8 mouse cellular contexts compared by ENCODE assay signal in genomic region chr6:88784691-88785173, GRCm38 (mm10). TPM values are rescaled to one million over a fixed set of nuclear protein-coding genes. Genes with fewer than 3 reads are reported as not detected.
A peak's percentile ranks its signal among the peaks of the same experiment; 100 is the strongest.
DNase-seq lines count a peak whose midpoint lies in the region; ATAC-seq lines count a peak whose summit lies in the region.

No protein-coding gene starts in this region.

- H3K9ac ChIP-seq in kidney, embryonic 14.5 days (ENCODE audit: low read depth, low read length), result no peak overlapping the region
- peak overlapping the region; percentile 17; the same call in 1 of the 2 replicates for H3K9ac ChIP-seq in heart, embryonic 15.5 days
- no peak overlapping the region for H3K9ac ChIP-seq in liver, embryonic 13.5 days

- H3K4me1 ChIP-seq in kidney, embryonic 14.5 days (ENCODE audit: control insufficient read depth, insufficient read depth, low read length), result peaks cover 40% of the 10 kb centered on the region
- peaks cover 55% of the 10 kb centered on the region for H3K4me1 ChIP-seq in heart, embryonic 15.5 days (replicated peaks)
- H3K4me1 ChIP-seq in liver, embryonic 13.5 days (replicated peaks), result peaks cover 95% of the 10 kb centered on the region

- peak; percentile 68 for ATAC-seq in kidney, embryonic 14.5 days (ENCODE audit: low FRiP score, low TSS enrichment)
- ATAC-seq in heart, embryonic 15.5 days (replicated peaks; ENCODE audit: insufficient number of reproducible peaks, insufficient read depth, low FRiP score, low read depth), result peak; percentile 28
- ATAC-seq in liver, embryonic 13.5 days (ENCODE audit: low read depth), result no peak

- WGBS in kidney, embryonic 14.5 days, result 42% methylated on average over 7 of the region's 7 CpGs
- WGBS in heart, embryonic 15.5 days, result 36% methylated on average over 7 of the region's 7 CpGs
- 73% methylated on average over 7 of the region's 7 CpGs for WGBS in liver, embryonic 13.5 days (ENCODE audit: insufficient replicate concordance)

- no peak overlapping the region for H3K4me3 ChIP-seq in kidney, embryonic 14.5 days (ENCODE audit: low read length)
- no peak overlapping the region for H3K4me3 ChIP-seq in heart, embryonic 15.5 days
- H3K4me3 ChIP-seq in liver, embryonic 13.5 days (replicated peaks), result no peak overlapping the region

- peak overlapping the region; percentile 21; the same call in 1 of the 2 replicates for H3K27ac ChIP-seq in kidney, embryonic 14.5 days (ENCODE audit: low read depth, low read length)
- peak overlapping the region; percentile 95 for H3K27ac ChIP-seq in heart, embryonic 15.5 days
- peak overlapping the region; percentile 94 for H3K27ac ChIP-seq in liver, embryonic 13.5 days

- no peaks in the 10 kb centered on the region for H3K36me3 ChIP-seq in kidney, embryonic 14.5 days (ENCODE audit: control insufficient read depth, insufficient read depth, low read length)
- no peaks in the 10 kb centered on the region for H3K36me3 ChIP-seq in heart, embryonic 15.5 days
- H3K36me3 ChIP-seq in liver, embryonic 13.5 days, result peaks cover 8% of the 10 kb centered on the region; the same call in 1 of the 2 replicates

- no peak for DNase-seq in kidney, adult 18-20 months
- peak; percentile 51 to 57 for DNase-seq in cerebellum, postnatal 10 days
- DNase-seq in liver, embryonic 13.5 days, result no peak
- DNase-seq in urinary bladder, adult 18-20 months (ENCODE audit: low spot score in 2 of 2), result no peak
- DNase-seq in adrenal gland, postnatal 10 days, result no peak
- no peak for DNase-seq in ovary, adult 18-20 months (ENCODE audit: low spot score)

- no peaks in the 10 kb centered on the region for H3K9me3 ChIP-seq in kidney, embryonic 14.5 days (ENCODE audit: control insufficient read depth, low read length)
- H3K9me3 ChIP-seq in heart, embryonic 15.5 days (replicated peaks), result no peaks in the 10 kb centered on the region
- H3K9me3 ChIP-seq in liver, embryonic 13.5 days (replicated peaks), result no peaks in the 10 kb centered on the region

- no peaks in the 10 kb centered on the region for H3K27me3 ChIP-seq in kidney, embryonic 14.5 days (ENCODE audit: control insufficient read depth, insufficient read depth, low read length)
- H3K27me3 ChIP-seq in heart, embryonic 15.5 days, result no peaks in the 10 kb centered on the region
- H3K27me3 ChIP-seq in liver, embryonic 13.5 days, result no peaks in the 10 kb centered on the region

- no peak overlapping the region for H3K4me2 ChIP-seq in kidney, embryonic 14.5 days (replicated peaks; ENCODE audit: low read depth, low read length)
- H3K4me2 ChIP-seq in heart, embryonic 15.5 days, result peak overlapping the region; percentile 20; the same call in 1 of the 2 replicates
- H3K4me2 ChIP-seq in liver, embryonic 13.5 days, result no peak overlapping the region

RNA-seq across cellular contexts. Expression of gene Abtb1, which starts 57.1 kb away (rescaled TPM):
- polyA plus RNA-seq in kidney, embryonic 14.5 days (2014; fragmentation: Nextera tagmentation; extraction: Ambion mirVana), result 24.8 and 27.1 TPM in 2 replicates
- 21.7 and 27.3 TPM in 2 replicates for polyA plus RNA-seq in heart, embryonic 15.5 days (2015; fragmentation: Nextera tagmentation; extraction: Ambion mirVana)
- polyA plus RNA-seq in liver, embryonic 13.5 days (2015; fragmentation: Nextera tagmentation; extraction: Ambion mirVana), result 45.5 and 46.5 TPM in 2 replicates
- total RNA-seq in adrenal gland, postnatal 10 days (2021), result 10 to 100 TPM; 21.9 to 30.5 TPM

Comparison
In these comparisons a context has a peak if more than half of its experiments do, and no peak if none do; other contexts are left out.
1. H3K27ac ChIP-seq: peak in every context shown above with its lines; median percentile 95 in heart, embryonic 15.5 days; 94 in liver, embryonic 13.5 days; 21 in kidney, embryonic 14.5 days.
2. DNase-seq: peak in cerebellum, postnatal 10 days (2 of 2); none in kidney, adult 18-20 months (single experiment), liver, embryonic 13.5 days (single experiment), urinary bladder, adult 18-20 months (0 of 2), adrenal gland, postnatal 10 days (single experiment) and ovary, adult 18-20 months (single experiment).